Mouse (Mus musculus) lung, adult 2 months (tissue): ENCODE results near the gene Dexi.

ENCODE experiments used
- CTCF ChIP-seq: fragments of 200-500 bp; IDR thresholded peaks from 2 replicates; pipeline ENCODE4 v1.5.1; 2011; ENCODE audit warnings: mild to moderate bottlenecking, low read length, control low read depth; ENCODE audit not compliant: insufficient read depth
- POLR2A ChIP-seq: fragments of 200-500 bp; IDR thresholded peaks from 2 replicates; pipeline ENCODE4 v1.6.1; 2011; ENCODE audit warnings: low read depth, mild to moderate bottlenecking, control low read depth, low read length, borderline replicate concordance; ENCODE audit errors: extremely low read depth

- TF ChIP-seq POLR2A (no peak), CTCF (no peak)
Measured at GRCm38 (mm10) chr16:10523650-10524049, 19.2 kb downstream of the Dexi start.
